Mouse (Mus musculus) embryonic fibroblast, embryonic 13.5 days (primary cell): Measurements from ENCODE around the gene Ccdc107.

Experiments
- CTCF ChIP-seq: IDR thresholded peaks from 2 replicates; pipeline ENCODE4 v1.5.1; 2011; ENCODE audit warnings: mild to moderate bottlenecking, control low read depth, low read length, moderate library complexity, borderline replicate concordance; ENCODE audit not compliant: insufficient read depth
- POLR2A ChIP-seq: IDR thresholded peaks from 2 replicates; pipeline ENCODE4 v1.6.1; 2011; ENCODE audit warnings: low read depth, mild to moderate bottlenecking, control low read depth, low read length, moderate library complexity

- no peak for TF ChIP-seq CTCF
- no peak for TF ChIP-seq POLR2A
Observed at GRCm38 (mm10) chr4:43443511-43443910, 49.2 kb upstream of the Ccdc107 start.
